Mouse (Mus musculus): ENCODE data around the gene Raver2.

Gene Raver2

GRCm38 (mm10) chr4:101172738-101173137 lies 104.0 kb downstream of the Raver2 start:
- in situ Hi-C loops (cut with MseI, MboI): loop anchor here in 1 of 2 experiments (5.0 kb wide), 1 partner anchor 150 kb away; no protein-coding TSS in a partner anchor

GRCm38 (mm10) chr4:101174916-101175625 lies 106.3 kb downstream of the Raver2 start:
- in situ Hi-C loops (cut with MseI, MboI): loop anchor here in 1 of 2 experiments (5.0 kb wide), 1 partner anchor 147 kb away; no protein-coding TSS in a partner anchor

DNA sequence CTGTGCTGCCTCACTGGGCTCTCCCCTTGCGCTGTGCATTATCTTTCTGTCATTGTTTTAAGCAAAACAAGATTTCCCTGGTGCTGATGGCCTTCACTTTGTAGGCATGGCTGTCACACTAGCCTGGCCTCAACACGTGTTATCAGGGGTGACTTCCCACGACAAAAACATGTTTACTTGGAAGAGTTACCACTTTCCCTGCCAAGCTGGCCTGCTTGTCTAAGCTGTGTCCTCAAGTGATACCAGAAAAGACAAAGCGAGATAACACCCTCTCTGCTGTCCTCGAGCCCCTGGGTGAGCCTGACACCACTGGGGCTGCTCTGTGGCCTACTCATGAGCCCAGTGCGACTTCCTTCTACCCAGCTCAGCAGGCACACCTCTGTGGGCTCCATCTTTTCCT lies 107.3 kb downstream of the Raver2 start:
- in situ Hi-C loops (cut with MseI, MboI): no loop called here

DNA sequence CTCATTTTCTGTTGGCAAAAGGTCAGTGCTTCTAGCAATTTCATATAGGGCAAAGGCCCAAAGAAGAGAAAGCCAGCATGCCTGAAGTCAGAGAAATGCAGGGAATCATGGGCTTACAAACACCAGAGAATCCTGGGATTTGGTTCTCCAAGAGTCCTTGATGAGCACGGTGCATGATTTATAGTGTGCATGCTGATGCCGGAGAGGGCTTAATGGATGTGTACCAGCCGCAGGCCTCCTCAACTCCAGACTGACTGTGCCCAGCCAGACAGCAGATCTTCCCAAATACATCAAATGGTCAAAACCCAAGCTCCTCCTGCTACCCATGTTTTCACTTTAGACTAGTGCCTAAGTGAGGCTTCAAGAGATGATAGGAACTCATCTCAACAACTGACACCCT lies 109.0 kb downstream of the Raver2 start:
- in situ Hi-C loops (cut with MseI, MboI): no loop called here

- in situ Hi-C loops (cut with MseI, MboI): no loop called here
Observed at GRCm38 (mm10) chr4:101179076-101179475, 110.3 kb downstream of the Raver2 start.

DNA sequence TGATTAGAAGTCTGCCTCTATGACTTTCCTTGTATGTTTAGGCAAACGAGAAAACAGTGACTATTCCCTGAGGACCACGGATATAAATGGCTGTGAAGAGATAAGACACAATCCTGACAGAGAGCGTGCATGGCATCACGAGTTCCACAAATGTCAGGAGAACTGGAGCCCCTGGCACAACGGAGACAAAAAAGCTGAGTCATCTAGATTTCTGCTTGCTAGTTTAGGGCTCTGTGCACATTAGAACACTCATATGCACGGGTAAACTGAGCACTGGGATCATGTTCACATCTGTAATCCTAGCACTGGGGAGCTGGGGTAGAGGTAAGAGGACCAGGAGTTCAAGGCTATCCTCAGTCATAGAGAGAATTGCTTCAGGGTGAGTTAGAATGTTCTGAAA lies 111.1 kb downstream of the Raver2 start:
- in situ Hi-C loops (cut with MseI, MboI): no loop called here

DNA sequence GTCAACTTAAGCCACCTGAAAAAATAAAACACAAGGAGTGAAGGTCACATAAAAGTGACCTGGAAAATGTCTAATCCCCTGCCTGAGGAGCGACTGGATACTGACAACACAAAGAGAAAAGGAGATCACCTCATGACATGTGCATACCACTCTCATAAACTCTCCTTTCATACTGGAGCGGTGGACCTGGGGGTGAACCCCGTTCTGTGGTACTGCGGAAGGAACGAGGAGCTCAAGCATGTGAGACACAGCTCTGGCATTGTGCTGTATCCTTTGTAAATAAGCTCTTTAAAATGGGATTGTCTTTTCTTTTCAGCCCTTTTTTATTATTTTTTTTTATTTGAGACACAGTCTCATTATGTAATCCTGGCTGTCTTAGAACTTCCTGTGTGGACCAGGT lies 111.9 kb downstream of the Raver2 start:
- in situ Hi-C loops (cut with MseI, MboI): no loop called here

- in situ Hi-C loops (cut with MseI, MboI): no loop called here
Observed at GRCm38 (mm10) chr4:101182603-101183011, 113.8 kb downstream of the Raver2 start.

GRCm38 (mm10) chr4:101185216-101185615 lies 116.4 kb downstream of the Raver2 start:
- in situ Hi-C loops (cut with MseI, MboI): no loop called here

DNA sequence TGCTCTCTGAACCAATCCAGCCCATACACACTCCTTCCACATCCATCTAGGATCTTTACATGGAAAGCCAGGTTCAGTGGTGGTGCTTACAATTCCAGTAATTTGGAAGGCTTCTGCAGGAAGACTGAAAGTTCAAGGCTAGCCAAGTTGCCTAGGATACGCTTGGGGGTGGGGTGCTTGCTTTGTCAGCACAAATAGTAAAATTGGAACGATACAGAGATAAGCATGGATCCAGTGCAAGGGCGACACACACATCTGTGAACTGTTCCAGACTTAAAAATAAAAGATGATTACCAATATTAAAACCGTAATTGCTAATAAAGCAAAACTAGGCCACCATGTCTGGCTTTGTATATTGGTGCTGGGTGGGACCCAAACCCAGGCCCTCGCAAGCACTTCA lies 117.8 kb downstream of the Raver2 start:
- in situ Hi-C loops (cut with MseI, MboI): no loop called here

DNA sequence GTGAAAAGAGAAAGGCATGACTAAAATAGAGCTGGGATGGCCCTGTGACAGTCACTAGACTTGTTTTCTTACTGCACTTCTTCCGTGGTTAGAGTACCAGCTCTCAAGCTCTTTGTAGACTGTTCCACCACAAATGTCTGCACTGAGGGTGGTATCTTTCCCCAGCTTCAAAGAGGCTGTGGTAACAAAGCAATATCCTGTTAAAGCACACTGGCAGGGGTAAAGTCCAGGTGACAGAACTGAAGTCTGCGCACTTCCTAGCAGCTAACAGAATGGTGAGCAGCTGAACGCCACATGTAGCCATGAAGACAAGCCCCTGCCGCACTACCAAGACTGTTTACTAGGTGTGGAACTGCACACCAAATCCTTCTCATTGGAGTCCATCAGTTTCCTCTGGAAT lies 118.6 kb downstream of the Raver2 start:
- in situ Hi-C loops (cut with MseI, MboI): no loop called here

GRCm38 (mm10) chr4:101192241-101192976 lies 123.6 kb downstream of the Raver2 start:
- in situ Hi-C loops (cut with MseI, MboI): no loop called here

GRCm38 (mm10) chr4:101194170-101194569 lies 125.4 kb downstream of the Raver2 start:
- in situ Hi-C loops (cut with MseI, MboI): no loop called here

DNA sequence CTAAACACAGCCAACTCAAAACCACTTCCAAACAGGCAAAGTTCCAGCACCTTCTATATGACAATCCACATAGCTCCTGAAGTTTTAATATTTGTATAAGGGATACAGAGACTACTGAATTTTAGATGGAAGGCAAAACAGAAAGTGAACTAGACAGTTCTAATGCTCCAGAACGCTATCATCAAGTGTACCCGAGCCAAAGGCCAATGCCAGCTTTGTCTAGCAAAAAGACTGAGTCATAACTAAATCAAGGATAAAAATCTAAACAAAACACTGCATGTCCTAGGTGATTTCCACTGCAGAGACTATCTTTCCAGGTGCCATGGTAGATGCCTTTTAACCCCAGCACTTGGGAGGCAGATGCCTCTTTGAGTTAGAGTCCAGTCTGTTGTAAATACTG lies 127.6 kb downstream of the Raver2 start:
- in situ Hi-C loops (cut with MseI, MboI): no loop called here

DNA sequence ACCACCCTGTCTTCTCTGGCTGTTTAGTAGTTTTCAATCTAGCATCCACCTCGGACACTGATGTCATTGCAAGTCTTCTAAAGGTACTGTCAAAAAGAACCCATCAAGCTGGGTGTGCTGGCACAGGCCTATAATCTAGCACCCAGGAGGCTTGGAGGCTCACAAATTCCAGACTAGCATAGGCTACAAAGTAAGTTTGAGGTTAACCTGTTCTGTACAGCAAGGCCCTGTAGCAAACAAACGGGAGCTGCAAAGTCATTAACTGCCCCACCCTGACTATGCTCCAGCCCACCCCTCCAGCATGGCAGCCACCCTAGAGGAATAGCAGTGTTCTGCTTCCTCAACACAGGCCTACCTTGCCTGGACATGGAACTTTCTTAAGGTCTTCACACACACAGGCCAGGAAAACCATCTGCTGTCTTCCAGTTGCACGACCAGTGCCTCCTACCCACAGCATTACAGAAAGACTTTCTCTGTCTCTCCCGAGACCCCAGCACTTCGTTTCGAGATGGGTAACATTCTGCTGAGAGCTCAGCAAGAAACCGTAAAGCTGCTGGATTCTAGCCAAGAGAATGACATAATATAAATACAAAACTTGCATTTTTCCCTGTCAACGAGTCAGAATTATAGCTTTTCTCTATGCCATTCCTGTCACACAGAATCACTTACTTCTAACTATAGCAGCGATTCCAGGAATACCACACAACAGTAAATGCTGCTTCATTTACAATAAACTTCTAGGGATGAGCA lies 128.8 kb downstream of the Raver2 start:
- in situ Hi-C loops (cut with MseI, MboI): no loop called here

DNA sequence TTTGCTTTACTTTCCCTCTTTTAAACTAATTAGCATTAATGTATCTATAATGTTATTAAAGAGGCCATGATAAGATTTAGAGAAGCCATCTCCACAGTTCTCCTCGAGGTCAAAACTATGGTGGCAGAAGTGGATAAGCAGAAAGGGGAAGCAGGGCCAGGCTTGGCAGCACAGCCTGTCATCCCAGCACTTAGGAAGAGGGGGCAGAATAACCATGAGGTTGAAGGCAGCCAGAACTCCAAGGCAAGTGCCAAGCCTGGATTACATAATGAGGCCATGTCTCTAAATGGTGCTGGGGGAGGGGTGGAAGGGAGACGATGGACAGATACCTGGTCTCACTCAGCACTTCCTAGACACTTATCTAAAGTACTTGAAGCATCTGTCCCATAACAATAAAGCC lies 129.6 kb downstream of the Raver2 start:
- in situ Hi-C loops (cut with MseI, MboI): no loop called here

GRCm38 (mm10) chr4:101199433-101200081 lies 130.8 kb downstream of the Raver2 start:
- in situ Hi-C loops (cut with MseI, MboI): no loop called here
